Mouse (Mus musculus) midbrain, embryonic 12.5 days (tissue): ENCODE results near the gene Rnaseh2a. TPM values are rescaled to one million over a fixed set of nuclear protein-coding genes. Genes with fewer than 3 reads are reported as not detected.

Source experiments
- ATAC-seq: fragments of 200-750 bp; cut with Nextera tagmentation; 2 replicates; pipeline ENCODE4 v1.8.0; 2017; ENCODE audit warnings: low read depth, moderate TSS enrichment, moderate library complexity; ENCODE audit not compliant: low FRiP score
- H3K27ac ChIP-seq: fragments of 300-500 bp; sonication (generic); replicated peaks from 2 replicates; pipeline ENCODE4 v1.5.1; 2016; ENCODE audit warnings: mild to moderate bottlenecking
- H3K27me3 ChIP-seq: fragments of 300-500 bp; sonication (generic); 2 replicates; pipeline ENCODE4 v1.6.1; 2016; ENCODE audit warnings: mild to moderate bottlenecking
- H3K36me3 ChIP-seq: fragments of 300-500 bp; sonication (generic); 2 replicates; pipeline ENCODE4 v1.6.1; 2016
- H3K4me1 ChIP-seq: fragments of 300-500 bp; sonication (generic); 2 replicates; pipeline ENCODE4 v1.6.1; 2016
- H3K4me2 ChIP-seq: fragments of 300-500 bp; sonication (generic); replicated peaks from 2 replicates; pipeline ENCODE4 v1.6.1; 2016; ENCODE audit warnings: mild to moderate bottlenecking, moderate library complexity
- H3K4me3 ChIP-seq: fragments of 300-500 bp; sonication (generic); 2 replicates; pipeline ENCODE4 v1.5.1; 2016; ENCODE audit warnings: mild to moderate bottlenecking
- H3K9ac ChIP-seq: fragments of 300-500 bp; sonication (generic); replicated peaks from 2 replicates; pipeline ENCODE4 v1.6.1; 2016; ENCODE audit warnings: mild to moderate bottlenecking, moderate library complexity
- H3K9me3 ChIP-seq: fragments of 300-500 bp; sonication (generic); 2 replicates; pipeline ENCODE4 v1.6.1; 2016; ENCODE audit warnings: mild to moderate bottlenecking
- WGBS: fragments of 180-500 bp; shearing (Covaris S2); methylation state at CpG from one replicate; pipeline ENCODE4 v1.1.7; 2016; 5-methylcytosine and 5-hydroxymethylcytosine counted together
- polyA plus RNA-seq: library from polyadenylated mRNA; unstranded; fragments of >200 nt; fragmentation: Nextera tagmentation; extraction: Ambion mirVana; gene quantifications from 2 replicates; pipeline ENCODE4 v1.2.1, GENCODE M21; 2016

Rnaseh2a gene
- polyA plus RNA-seq, 1 experiment from 2014 or later: 98.7 TPM

DNA sequence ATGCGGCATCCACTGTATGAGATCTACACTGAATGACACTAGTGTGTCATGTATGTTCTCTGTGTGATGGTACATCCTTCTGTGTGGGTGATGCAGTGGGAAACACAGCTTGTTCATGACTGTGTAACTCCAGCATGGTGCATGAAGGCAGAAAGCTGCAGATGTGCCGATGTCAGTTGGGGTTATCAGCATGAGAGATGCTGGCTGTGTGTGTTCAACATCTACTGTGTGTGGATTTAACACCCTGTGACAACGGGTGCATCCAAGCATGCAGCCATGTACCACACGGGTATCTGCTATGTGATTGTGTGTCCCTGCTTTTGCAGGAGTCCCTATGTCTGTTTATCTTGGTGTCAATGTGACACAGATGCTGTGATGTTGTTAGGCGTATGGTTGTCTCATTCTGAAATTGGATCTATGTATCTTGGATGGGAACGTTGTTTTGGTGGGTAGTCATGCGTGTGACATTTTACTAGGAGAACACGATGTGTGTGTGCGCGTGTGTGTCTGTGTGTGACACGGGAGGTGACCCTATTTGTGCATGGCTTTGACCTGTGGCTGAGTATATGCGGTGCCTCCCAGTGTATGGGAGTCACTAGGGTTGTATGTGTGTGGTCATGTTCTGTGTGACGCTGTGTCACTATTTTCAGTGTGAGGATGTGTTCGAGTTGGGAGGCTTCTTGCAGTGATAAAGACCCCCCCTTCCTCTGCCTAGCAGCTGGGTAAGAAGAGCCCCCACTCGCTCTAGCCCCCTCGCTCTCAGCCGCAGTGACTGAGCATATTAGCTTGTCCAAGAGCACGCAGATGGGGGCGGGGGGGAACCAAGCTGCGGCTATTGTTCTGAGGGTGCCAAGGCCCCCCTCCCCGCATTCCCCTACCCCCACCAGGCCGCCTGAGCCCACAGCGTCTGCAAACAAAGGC is 33.3 kb downstream of the Rnaseh2a start:
- peaks cover 59% of the 10 kb centered on the region for H3K27me3 ChIP-seq
- peaks cover 38% of the 10 kb centered on the region for H3K4me1 ChIP-seq
- peak; percentile 35; the same call in 1 of the 2 replicates for ATAC-seq
- H3K9ac ChIP-seq: peak overlapping the region; percentile 83
- H3K9me3 ChIP-seq: no peaks in the 10 kb centered on the region
- H3K4me2 ChIP-seq: peak overlapping the region; percentile 87
- peak overlapping the region; percentile 90 for H3K27ac ChIP-seq
- no peaks in the 10 kb centered on the region for H3K36me3 ChIP-seq
- H3K4me3 ChIP-seq: peak overlapping the region; percentile 74
- WGBS: 16% methylated on average over 23 of the region's 23 CpGs

DNA sequence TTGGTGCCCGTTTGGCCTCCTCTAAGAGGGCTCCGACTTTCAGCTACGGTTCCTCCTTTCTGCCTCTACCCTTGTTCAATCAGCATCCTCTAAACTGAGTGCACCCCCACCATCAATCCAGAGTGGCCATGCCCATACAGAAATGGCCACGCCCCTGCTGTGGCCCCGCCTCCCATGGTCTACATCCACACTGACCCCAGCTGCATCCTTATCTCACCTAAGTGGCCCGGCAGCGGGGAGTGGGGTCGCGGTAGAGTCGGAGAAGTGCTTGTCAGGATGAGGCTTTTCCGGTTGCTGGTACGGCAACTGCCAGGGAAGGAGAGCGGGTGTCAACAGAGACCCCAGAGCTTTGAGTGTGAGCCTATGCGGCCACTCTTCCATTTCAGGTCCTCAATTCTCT is 34.1 kb downstream of the Rnaseh2a start:
- H3K36me3 ChIP-seq: peaks cover 2% of the 10 kb centered on the region; the same call in 1 of the 2 replicates
- 8% methylated on average over 14 of the region's 14 CpGs for WGBS
- H3K9me3 ChIP-seq: no peaks in the 10 kb centered on the region
- peak overlapping the region; percentile 74 for H3K4me3 ChIP-seq
- peak overlapping the region; percentile 83; the same call in 1 of the 2 replicates for H3K9ac ChIP-seq
- H3K4me1 ChIP-seq: peaks cover 38% of the 10 kb centered on the region
- ATAC-seq: peak; percentile 43
- H3K27ac ChIP-seq: peak overlapping the region; percentile 65
- peaks cover 64% of the 10 kb centered on the region for H3K27me3 ChIP-seq
- peak overlapping the region; percentile 87 for H3K4me2 ChIP-seq

DNA sequence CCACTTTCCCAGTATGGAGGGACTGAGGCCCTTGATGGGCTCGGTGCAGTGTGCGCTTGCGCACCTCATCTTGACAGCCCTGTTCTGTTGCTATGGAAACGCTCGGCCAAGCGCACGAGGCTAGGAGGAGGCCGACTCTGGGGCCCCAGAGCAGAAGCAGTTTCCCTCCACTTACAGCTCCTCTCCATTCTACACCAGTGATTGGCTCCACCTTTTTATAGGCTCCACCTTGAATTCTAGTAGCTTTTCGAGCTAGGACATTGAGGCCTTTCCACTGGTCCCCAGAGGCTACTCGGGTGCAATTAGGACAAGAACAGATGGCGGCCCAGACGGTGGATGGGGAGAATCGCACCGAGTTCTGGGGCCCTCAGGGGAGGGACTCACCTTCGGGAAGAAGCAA is 34.7 kb downstream of the Rnaseh2a start:
- peak; percentile 76 for ATAC-seq
- H3K4me2 ChIP-seq: peak overlapping the region; percentile 87
- H3K4me1 ChIP-seq: peaks cover 38% of the 10 kb centered on the region
- 2% methylated on average over 15 of the region's 15 CpGs for WGBS
- peak overlapping the region; percentile 74 for H3K4me3 ChIP-seq
- H3K36me3 ChIP-seq: peaks cover 3% of the 10 kb centered on the region; the same call in 1 of the 2 replicates
- H3K9me3 ChIP-seq: no peaks in the 10 kb centered on the region
- H3K27me3 ChIP-seq: peaks cover 70% of the 10 kb centered on the region
- H3K9ac ChIP-seq: peak overlapping the region; percentile 83; the same call in 1 of the 2 replicates
- peak overlapping the region; percentile 65 for H3K27ac ChIP-seq

DNA sequence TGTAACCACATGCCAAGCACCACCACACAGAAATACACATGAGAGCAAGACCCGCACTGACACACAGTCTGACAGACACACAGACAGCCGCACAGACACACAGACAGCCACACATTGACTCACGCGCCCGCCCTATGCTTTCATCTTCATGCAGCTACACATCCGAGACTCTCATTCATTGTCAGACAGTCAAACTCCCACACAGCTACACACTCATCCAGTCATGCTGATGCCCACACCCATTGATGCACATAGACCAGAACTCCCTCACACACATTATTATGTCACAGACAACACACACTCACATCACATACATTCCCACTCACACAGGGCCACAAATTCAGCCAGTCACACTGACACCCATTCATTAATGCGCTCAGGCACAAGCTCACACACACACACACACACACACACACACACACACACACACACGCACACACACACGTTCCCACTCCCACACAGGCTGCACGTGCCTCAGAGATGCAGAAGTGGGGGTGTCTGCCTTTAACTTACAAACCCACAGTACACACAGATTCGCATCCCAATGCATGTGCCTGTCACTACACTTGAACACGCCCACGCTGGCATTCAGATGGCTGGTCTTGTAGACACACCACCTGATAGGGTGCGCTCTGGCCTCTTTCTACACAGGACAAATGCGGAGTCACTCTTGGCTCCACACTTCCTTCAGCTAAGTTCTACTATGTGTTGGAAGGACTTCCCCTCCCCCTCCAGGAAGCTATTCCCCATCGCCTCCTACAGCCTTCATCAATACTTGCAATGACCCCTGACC is 35.6 kb downstream of the Rnaseh2a start:
- no peak for ATAC-seq
- 89% methylated on average over 16 of the region's 16 CpGs for WGBS
- H3K27ac ChIP-seq: no peak overlapping the region
- no peak overlapping the region for H3K9ac ChIP-seq
- peaks cover 79% of the 10 kb centered on the region for H3K27me3 ChIP-seq
- H3K36me3 ChIP-seq: peaks cover 3% of the 10 kb centered on the region; the same call in 1 of the 2 replicates
- H3K4me2 ChIP-seq: peak overlapping the region; percentile 87
- H3K4me1 ChIP-seq: peaks cover 44% of the 10 kb centered on the region
- H3K9me3 ChIP-seq: no peaks in the 10 kb centered on the region
- H3K4me3 ChIP-seq: peak overlapping the region; percentile 74

DNA sequence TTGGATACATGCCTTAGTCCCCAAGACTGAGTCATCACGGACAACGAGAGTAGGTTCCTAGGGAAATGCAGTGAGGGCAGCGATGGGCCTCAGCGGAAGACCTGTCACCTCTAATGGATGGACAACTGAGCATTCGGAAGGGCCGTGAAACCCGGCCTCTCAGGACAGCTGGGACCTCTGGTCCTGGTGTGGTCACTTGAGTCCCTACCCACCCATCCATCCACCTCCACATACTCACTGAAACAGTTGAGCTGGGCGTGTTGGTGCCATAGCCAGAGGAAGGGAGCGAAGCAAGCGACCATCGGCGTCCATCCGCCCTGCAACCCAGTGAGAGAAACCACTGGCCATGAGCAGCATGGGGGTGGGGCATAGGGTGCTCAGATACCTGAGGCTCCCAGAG is 39.0 kb downstream of the Rnaseh2a start:
- WGBS: 93% methylated on average over 13 of the region's 13 CpGs
- Histone ChIP-seq H3K9me3 (no peaks in the 10 kb centered on the region), H3K4me2 (no peak overlapping the region), H3K4me3 (no peak overlapping the region), H3K4me1 (peaks cover 34% of the 10 kb centered on the region), H3K27ac (no peak overlapping the region), H3K27me3 (peaks cover 72% of the 10 kb centered on the region), H3K9ac (no peak overlapping the region), H3K36me3 (peaks cover 12% of the 10 kb centered on the region)
- no peak for ATAC-seq

DNA sequence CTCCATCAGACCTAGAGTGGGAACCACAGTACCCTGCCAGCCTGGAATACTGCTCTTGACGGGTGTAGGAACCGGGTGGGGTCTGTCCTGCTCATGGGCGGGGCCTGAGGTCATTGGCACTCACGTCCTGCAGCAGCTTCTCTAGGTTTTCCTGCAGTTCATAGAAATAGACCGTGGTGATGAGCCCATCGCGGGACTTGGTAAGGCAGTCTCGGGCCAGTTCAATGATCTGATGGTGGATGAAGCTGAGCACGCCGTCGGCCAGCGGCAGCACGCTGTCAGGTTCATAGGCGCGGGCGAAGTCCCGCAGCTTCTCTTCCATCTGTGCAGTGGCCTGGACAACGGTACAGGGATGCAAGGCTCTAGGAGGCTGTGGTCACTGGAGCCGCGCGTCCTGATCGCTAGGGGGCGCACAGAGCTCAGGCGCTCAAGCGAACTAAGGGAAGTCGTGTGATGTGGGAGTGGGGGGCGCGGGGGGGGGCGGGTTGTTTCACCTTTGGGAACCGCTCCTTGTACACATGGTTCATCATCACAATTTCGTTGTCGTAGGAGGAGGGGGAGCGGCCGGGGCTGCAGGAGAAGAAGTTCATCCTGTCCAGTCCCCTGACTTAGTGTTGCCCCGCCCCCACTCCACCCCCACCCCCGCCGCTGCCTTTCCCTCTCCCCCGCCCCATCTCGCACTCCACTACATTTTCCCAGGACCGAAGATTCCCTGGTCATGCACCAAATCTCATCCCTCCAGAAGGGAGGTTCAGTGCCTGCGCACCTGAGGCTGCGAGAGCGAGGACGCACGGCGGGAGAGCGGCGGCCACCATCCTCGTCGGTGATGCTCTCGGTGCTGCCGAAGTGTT is 40.9 kb downstream of the Rnaseh2a start:
- Histone ChIP-seq H3K4me2 (peak overlapping the region; percentile 68), H3K27me3 (peaks cover 65% of the 10 kb centered on the region), H3K9me3 (no peaks in the 10 kb centered on the region), H3K9ac (peak overlapping the region; percentile 46), H3K4me1 (peaks cover 15% of the 10 kb centered on the region), H3K4me3 (peak overlapping the region; percentile 43), H3K27ac (no peak overlapping the region), H3K36me3 (peaks cover 18% of the 10 kb centered on the region)
- 3% methylated on average over 43 of the region's 52 CpGs for WGBS
- peak; percentile 79 for ATAC-seq

DNA sequence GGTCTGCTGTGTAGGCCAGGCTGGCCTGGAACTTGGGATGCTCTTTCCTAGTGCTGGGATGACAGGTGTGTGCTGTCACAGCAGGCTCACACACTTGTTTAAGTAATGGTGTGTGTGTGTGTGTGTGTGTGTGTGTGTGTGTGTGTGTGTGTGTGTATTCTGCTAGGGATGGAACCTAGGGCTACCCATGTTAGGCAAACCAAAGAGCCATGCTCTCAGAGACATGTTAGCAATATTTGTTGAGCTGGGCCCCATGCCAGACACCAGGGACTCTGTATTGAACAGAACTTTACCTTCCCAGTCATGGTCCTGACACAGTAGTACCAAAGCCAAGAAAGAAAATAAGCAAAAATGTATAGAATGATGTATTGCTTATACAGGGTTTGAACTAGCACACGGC is 42.1 kb downstream of the Rnaseh2a start:
- H3K9ac ChIP-seq: no peak overlapping the region
- H3K9me3 ChIP-seq: no peaks in the 10 kb centered on the region
- 86% methylated on average over 1 of the region's 1 CpGs for WGBS
- H3K4me1 ChIP-seq: peaks cover 13% of the 10 kb centered on the region
- H3K4me2 ChIP-seq: no peak overlapping the region
- H3K4me3 ChIP-seq: no peak overlapping the region
- H3K27me3 ChIP-seq: peaks cover 61% of the 10 kb centered on the region
- H3K27ac ChIP-seq: no peak overlapping the region
- H3K36me3 ChIP-seq: peaks cover 22% of the 10 kb centered on the region
- no peak for ATAC-seq

DNA sequence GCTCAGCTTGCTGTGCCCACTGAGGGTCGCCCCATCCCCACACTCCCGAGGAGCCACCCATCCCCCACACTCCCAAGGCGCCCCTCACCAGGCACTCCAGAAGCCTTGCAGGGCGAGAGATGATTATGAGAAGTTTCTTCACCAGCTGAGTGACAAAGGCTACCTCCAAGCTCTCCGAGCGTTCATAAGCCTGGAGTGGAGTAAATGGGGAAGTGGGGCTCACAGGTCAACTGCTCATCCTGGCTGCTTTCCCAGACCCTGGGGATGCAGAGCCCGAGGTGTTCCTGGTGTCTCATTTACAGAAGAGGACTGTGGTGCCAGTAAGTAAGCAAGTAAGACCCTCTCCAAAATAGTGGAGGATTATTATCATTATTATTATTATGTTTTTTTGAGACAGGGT is 44.0 kb downstream of the Rnaseh2a start:
- Histone ChIP-seq H3K4me1 (peaks cover 13% of the 10 kb centered on the region), H3K27me3 (peaks cover 51% of the 10 kb centered on the region), H3K4me2 (no peak overlapping the region), H3K36me3 (peaks cover 34% of the 10 kb centered on the region), H3K9me3 (no peaks in the 10 kb centered on the region), H3K27ac (no peak overlapping the region), H3K4me3 (no peak overlapping the region), H3K9ac (no peak overlapping the region)
- no peak for ATAC-seq
- 82% methylated on average over 7 of the region's 7 CpGs for WGBS

DNA sequence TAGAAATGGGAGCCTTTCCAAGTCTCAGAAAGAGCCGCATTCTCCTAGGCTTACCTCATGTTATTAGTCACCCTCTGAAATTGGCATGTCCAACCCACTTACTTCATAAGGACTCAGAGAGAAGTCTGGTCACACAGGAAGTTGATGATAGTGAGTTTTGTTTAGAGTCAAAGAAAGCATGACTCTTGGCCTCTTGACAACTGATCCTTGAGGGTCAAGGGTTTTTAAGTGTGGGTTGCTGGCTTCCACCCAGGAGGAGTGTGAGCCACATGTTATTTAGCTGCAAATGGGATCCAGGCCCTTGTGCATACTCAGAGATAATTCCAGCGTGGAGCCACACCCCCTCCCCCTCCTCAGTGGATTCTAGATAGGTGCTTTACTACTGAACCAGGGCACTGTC is 48.0 kb downstream of the Rnaseh2a start:
- WGBS: 90% methylated on average over 2 of the region's 2 CpGs
- peaks cover 53% of the 10 kb centered on the region for H3K27me3 ChIP-seq

DNA sequence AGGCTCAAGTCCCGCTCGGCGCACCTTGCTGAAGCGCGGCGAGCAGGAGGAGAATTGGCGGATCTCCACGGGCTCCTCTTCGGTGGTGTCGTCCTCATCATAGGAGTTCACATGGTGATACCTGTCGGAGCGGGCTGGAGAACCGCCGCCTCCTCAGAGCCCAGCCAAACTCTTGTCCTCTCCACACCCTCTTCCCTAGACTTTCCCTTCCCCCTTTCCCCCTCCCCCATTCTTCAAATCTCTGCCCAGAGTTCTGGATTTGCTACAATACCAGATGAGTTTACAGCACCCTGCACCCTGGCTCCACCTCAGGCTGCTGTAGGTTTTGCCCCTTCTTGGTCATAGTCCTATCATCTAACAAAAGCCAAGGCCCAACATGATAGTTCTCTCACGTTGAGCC is 50.9 kb downstream of the Rnaseh2a start:
- 92% methylated on average over 15 of the region's 15 CpGs for WGBS
- Histone ChIP-seq H3K4me3 (no peak overlapping the region), H3K36me3 (peaks cover 75% of the 10 kb centered on the region), H3K27ac (no peak overlapping the region), H3K9me3 (peaks cover 4% of the 10 kb centered on the region; the same call in 1 of the 2 replicates), H3K4me2 (no peak overlapping the region), H3K9ac (no peak overlapping the region), H3K27me3 (peaks cover 69% of the 10 kb centered on the region), H3K4me1 (no peaks in the 10 kb centered on the region)
- no peak for ATAC-seq

More for the DNA sequence above, 48.0 kb downstream of the Rnaseh2a start:
- H3K4me3 ChIP-seq: no peak overlapping the region
- no peak overlapping the region for H3K27ac ChIP-seq
- no peaks in the 10 kb centered on the region for H3K9me3 ChIP-seq
- no peak overlapping the region for H3K4me2 ChIP-seq
- H3K9ac ChIP-seq: no peak overlapping the region
- no peak for ATAC-seq
- H3K4me1 ChIP-seq: no peaks in the 10 kb centered on the region
- H3K36me3 ChIP-seq: peaks cover 60% of the 10 kb centered on the region

DNA sequence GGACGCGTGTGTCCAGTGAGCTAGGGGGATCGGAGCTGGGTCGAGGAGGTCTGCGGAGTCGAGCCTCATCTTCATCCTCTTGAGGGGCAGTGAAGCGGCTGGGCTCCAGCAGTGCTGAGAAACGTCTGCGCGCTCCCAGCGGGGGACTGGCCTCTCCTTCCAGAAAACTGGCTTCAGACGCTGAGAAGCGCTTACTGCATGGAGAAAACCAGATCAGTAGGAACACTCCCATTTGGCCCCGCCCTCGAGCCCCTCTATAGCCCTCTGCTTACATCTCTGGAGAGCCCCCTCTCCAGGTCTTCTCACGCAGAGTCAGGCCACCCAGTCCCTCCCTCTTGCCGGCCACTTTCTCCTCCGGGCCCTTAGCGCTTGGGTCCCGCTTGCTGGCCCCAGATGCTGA is 51.8 kb downstream of the Rnaseh2a start:
- peaks cover 76% of the 10 kb centered on the region for H3K36me3 ChIP-seq
- no peak overlapping the region for H3K4me3 ChIP-seq
- H3K4me1 ChIP-seq: peaks cover 7% of the 10 kb centered on the region
- no peak overlapping the region for H3K9ac ChIP-seq
- no peak for ATAC-seq
- no peak overlapping the region for H3K27ac ChIP-seq
- H3K4me2 ChIP-seq: no peak overlapping the region
- peaks cover 77% of the 10 kb centered on the region for H3K27me3 ChIP-seq
- WGBS: 24% methylated on average over 20 of the region's 20 CpGs
- H3K9me3 ChIP-seq: peaks cover 4% of the 10 kb centered on the region; the same call in 1 of the 2 replicates
